Mouse (Mus musculus) spleen, adult 2 months (tissue): ENCODE measurements around the gene Dnase1l1. TPM values are rescaled to one million over a fixed set of nuclear protein-coding genes. Genes with fewer than 3 reads are reported as not detected.

Source experiments
- DNase-seq, 2 experiments: peaks; one replicate each; pipeline versions ENCODE4 v3.0.0 to v3.0.0-alpha.2; 2012 to 2021; ENCODE audit warnings: low spot score in 2 of 2, low read depth in 1 of 2
- H3K27ac ChIP-seq: fragments of 200-500 bp; 2 replicates; pipeline ENCODE4 v1.5.1; 2012; ENCODE audit warnings: low read length, inconsistent platforms; ENCODE audit not compliant: insufficient read depth
- H3K27me3 ChIP-seq: fragments of 200-500 bp; 2 replicates; pipeline ENCODE4 v1.6.1; 2012; ENCODE audit warnings: mild to moderate bottlenecking, moderate library complexity, low read length, inconsistent platforms; ENCODE audit not compliant: control insufficient read depth, insufficient read depth
- H3K36me3 ChIP-seq: fragments of 200-500 bp; 2 replicates; pipeline ENCODE4 v1.6.1; 2012; ENCODE audit warnings: mild to moderate bottlenecking, low read length, inconsistent platforms; ENCODE audit not compliant: control insufficient read depth, insufficient read depth
- H3K4me1 ChIP-seq: fragments of 200-500 bp; 2 replicates; pipeline ENCODE4 v1.6.1; 2011; ENCODE audit warnings: inconsistent platforms; ENCODE audit not compliant: control insufficient read depth, insufficient read depth, insufficient read length
- H3K4me3 ChIP-seq: fragments of 200-500 bp; 2 replicates; pipeline ENCODE4 v1.5.1; 2011; ENCODE audit warnings: mild to moderate bottlenecking, inconsistent platforms; ENCODE audit not compliant: insufficient read depth, insufficient read length; ENCODE audit errors: extremely low read depth
- CTCF ChIP-seq: fragments of 200-500 bp; IDR thresholded peaks from 2 replicates; pipeline ENCODE4 v1.5.1; 2011; ENCODE audit warnings: mild to moderate bottlenecking, inconsistent platforms; ENCODE audit not compliant: insufficient read depth, insufficient read length, insufficient replicate concordance; ENCODE audit errors: extremely low read depth
- POLR2A ChIP-seq: fragments of 200-500 bp; IDR thresholded peaks from 2 replicates; pipeline ENCODE4 v1.6.1; 2011; ENCODE audit warnings: low read depth, low read length, inconsistent platforms
- whole genome bisulfite sequencing: fragments of 180-500 bp; shearing (Covaris S2); methylation state at CpG from one replicate; pipeline ENCODE4 v1.1.7; 2018; 5-methylcytosine and 5-hydroxymethylcytosine counted together
- polyA plus RNA-seq: library from polyadenylated mRNA; depleted of rRNA; stranded (reverse); fragments of >200 nt; gene quantifications from 2 replicates; pipeline ENCODE4 v1.2.3, GENCODE M21; 2012

Dnase1l1 gene
- polyA plus RNA-seq, 1 experiment: 14.0 TPM

DNA sequence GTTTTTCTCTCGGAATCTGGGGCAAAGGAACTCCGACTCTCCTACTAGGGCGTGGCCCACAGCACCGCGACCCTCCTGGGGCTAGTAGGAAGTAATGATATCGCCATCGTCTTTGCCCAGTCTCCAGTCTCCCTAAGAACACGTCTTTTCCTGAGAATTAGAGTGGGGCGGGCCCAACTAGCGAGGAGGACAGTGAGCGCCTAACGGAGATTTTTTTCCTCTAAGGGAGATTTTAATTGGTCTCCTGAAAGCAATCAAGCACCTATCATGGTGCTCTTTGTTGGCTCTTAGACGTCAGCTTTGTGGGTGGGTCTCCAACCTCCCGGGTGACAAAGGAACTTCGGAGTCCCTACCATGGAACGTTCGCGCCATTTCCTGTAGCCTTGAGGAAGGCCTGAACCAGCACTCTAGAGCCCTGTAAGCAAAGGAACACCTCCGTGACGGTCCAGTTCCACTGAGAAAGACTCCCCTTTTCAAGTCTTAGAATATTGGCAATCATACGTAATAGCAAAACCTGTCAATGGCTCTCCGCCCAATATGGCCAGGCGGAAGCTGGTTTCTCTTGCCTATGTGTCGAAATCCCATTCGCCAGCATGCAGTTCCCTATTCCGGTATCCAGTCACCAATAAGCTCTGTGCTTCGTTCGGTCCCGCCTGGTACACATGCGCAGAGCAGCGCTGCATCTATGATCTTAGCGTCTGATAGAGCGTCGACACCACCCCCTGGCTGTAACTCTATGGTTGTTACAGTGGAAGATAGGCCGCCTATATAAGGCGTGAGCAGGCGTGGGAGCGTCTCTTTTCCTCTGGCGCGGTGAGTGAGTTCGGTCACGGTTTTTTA is 11.9 kb downstream of the Dnase1l1 start, which contains the start of gene Rpl10:
Gene Rpl10, plus strand, starts transcription at position 751 of the 840 bp plus-strand sequence.
- WGBS: 22% methylated on average over 42 of the region's 42 CpGs
- peak within 1 kb of the TSS; percentile 83 for H3K4me3 ChIP-seq
- H3K27ac ChIP-seq: peak within 1 kb of the TSS; percentile 99
- peak; percentile 92 for TF ChIP-seq POLR2A
- no peak for TF ChIP-seq CTCF
- DNase-seq: peak; percentile 82 to 96
- peaks cover 4% of the 10 kb centered on the region; the same call in 1 of the 2 replicates for H3K4me1 ChIP-seq
- H3K27me3 ChIP-seq: no peaks in the 10 kb centered on the region
- H3K36me3 ChIP-seq: peaks cover 3% of the 10 kb centered on the region; the same call in 1 of the 2 replicates

DNA sequence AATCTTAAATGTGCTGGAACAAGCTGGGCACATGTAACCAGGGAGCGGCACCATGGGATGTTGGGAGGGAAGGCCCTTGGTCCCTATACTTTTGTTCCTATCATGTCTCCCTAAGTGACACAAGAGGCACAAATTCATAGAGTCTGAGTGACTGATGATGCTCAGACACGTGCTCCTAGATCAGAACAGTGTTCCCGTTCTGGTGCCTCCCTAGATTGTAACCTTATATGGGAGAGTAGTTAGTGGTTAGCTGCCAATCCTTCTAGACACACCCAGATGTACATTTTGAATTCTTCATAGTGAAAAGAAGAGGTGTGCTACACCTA is 12.4 kb downstream of the Dnase1l1 start:
- 29% methylated on average over 3 of the region's 3 CpGs for WGBS
- peak overlapping the region; percentile 68 for H3K4me3 ChIP-seq
- H3K36me3 ChIP-seq: peaks cover 3% of the 10 kb centered on the region; the same call in 1 of the 2 replicates
- TF ChIP-seq CTCF (no peak), POLR2A (no peak)
- no peak for DNase-seq
- no peaks in the 10 kb centered on the region for H3K27me3 ChIP-seq
- H3K27ac ChIP-seq: peak overlapping the region; percentile 97
- peaks cover 4% of the 10 kb centered on the region; the same call in 1 of the 2 replicates for H3K4me1 ChIP-seq

DNA sequence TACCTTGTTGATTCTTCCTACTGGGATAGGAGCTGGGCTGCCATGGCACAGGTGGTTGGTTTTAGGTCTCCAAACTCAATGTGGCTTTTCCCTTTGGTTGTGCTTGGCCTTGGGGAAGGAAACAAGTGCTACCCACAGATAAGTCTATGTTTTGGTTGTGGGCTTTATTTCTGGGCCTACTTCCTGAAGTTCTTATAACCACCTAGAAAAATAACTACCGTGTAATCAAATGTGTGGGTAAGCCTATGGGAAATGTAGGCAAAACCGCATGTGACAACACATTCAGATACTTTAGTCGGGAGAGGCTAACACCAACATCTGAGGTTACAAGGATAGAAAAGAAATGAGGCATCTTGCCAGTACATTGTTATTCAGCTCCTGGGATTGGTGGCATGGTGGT is 24.4 kb downstream of the Dnase1l1 start:
- TF ChIP-seq POLR2A (no peak), CTCF (no peak)
- H3K36me3 ChIP-seq: peaks cover 3% of the 10 kb centered on the region; the same call in 1 of the 2 replicates
- H3K27ac ChIP-seq: no peak overlapping the region
- no peak overlapping the region for H3K4me3 ChIP-seq
- WGBS: 84% methylated on average over 3 of the region's 3 CpGs
- H3K4me1 ChIP-seq: peaks cover 6% of the 10 kb centered on the region; the same call in 1 of the 2 replicates
- DNase-seq: no peak
- no peaks in the 10 kb centered on the region for H3K27me3 ChIP-seq

DNA sequence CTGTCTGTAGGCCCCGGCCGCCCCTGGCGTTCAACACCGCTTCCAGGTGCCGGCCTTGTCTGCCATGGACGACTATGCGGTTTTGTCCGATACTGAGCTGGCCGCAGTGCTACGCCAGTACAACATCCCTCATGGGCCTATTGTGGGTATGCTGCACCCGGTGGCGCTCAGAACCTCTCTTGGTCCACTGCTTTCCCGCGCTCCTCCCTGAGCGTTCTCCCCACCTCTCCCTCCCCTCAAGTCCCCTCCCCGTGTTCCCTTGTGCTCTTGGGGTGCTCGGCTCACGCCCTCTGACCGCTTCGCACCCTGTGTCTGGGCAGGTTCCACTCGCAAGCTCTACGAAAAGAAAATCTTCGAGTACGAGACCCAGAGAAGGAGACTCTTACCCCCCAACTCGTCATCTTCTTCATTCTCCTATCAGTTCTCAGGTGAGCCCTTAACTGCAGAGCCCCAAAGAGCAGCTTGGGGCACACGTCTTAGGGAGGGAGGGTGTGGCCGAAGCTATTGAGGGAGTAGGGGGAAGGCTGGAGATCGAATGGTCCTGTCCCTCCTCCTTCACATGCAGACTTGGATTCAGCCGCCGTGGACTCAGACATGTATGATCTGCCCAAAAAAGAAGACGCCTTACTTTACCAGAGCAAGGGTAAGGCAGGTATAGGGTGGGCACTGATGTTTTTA is 27.1 kb downstream of the Dnase1l1 start:
- H3K4me1 ChIP-seq: peaks cover 8% of the 10 kb centered on the region; the same call in 1 of the 2 replicates
- peak overlapping the region; percentile 86 for H3K4me3 ChIP-seq
- WGBS: 28% methylated on average over 31 of the region's 31 CpGs
- H3K27ac ChIP-seq: peak overlapping the region; percentile 98
- TF ChIP-seq POLR2A (no peak), CTCF (no peak)
- DNase-seq: no peak
- H3K27me3 ChIP-seq: no peaks in the 10 kb centered on the region
- H3K36me3 ChIP-seq: peaks cover 3% of the 10 kb centered on the region; the same call in 1 of the 2 replicates

DNA sequence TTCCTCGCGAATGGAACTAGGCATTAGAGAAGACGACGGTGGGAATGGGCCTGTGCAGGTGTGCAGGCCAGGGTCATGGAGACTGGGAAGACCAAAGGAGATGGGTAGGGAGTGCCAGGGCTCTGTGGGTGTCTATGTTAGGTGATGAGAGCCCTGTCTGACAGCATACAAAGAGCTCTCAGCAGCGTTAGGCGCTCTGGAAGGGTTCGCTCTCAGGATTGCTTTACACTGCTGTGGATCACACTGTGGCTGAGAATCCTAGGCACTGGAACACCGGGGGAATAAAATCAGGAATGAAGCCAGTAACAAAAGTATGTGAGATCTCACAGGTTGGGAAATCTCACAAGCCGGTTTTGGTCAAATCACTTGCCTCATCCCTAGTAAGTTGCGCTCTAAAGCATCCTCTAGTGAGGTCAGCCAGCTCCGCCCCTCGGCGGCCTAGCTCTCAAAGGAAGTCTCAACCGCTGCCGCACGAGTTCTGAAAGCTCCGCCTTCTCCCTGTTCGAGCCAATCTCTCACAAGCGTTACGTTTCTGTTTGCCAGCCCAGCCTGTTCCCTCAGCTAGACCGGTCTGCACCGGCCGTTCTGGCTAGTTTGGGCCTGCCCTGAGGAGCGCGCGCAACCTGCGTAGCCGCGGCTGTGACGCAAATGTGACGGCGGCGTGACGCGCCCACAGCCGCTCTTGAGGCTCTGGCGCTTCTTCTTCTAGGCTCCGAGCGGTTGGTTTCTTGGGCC is 27.8 kb downstream of the Dnase1l1 start, which contains the start of gene Emd:
Gene Emd, plus strand, starts transcription at position 535 of the 735 bp plus-strand sequence.
- H3K4me3 ChIP-seq: peak within 1 kb of the TSS; percentile 86
- peak; percentile 28 for TF ChIP-seq POLR2A
- no peak for TF ChIP-seq CTCF
- H3K4me1 ChIP-seq: peaks cover 10% of the 10 kb centered on the region
- H3K36me3 ChIP-seq: peaks cover 3% of the 10 kb centered on the region; the same call in 1 of the 2 replicates
- H3K27ac ChIP-seq: peak within 1 kb of the TSS; percentile 98
- H3K27me3 ChIP-seq: no peaks in the 10 kb centered on the region
- 35% methylated on average over 39 of the region's 39 CpGs for WGBS
- DNase-seq: peak; percentile 84 to 90

DNA sequence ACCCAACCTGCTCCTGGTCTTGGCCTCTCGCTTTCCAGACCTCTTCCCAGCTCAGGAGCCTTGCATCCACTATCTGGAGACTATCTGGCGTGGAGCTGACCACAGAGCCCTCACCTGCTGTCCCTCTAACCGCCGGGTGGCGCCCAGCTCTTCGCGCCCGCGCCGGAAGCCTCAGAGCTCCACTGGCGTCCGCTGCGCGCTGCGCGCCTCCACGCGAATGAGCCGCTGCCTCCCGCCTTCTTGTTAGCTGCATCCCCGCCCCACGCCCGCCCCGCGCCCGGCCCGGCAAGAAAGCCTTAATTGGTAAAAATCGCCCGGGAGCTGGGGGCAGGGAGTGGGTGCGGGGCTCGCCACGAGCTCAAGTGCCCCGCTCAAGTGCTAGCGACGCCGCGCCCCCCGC is 32.5 kb downstream of the Dnase1l1 start, which contains the start of gene Flna:
Gene Flna, minus strand, starts transcription at position 206 of the 400 bp plus-strand sequence.
- Histone ChIP-seq H3K27me3 (no peaks in the 10 kb centered on the region), H3K27ac (peak within 1 kb of the TSS; percentile 91), H3K4me3 (peak within 1 kb of the TSS; percentile 63), H3K36me3 (no peaks in the 10 kb centered on the region), H3K4me1 (peaks cover 6% of the 10 kb centered on the region)
- 23% methylated on average over 38 of the region's 38 CpGs for whole genome bisulfite sequencing
- peak in 1 of 2 experiments; percentile 67 for DNase-seq
- TF ChIP-seq POLR2A: no peak; the same call in 1 of the 2 replicates
- 0 out of 2 replicates have a peak, but pooled peaks have one; percentile 24 for TF ChIP-seq CTCF
